Mouse (Mus musculus) liver, adult 2 months (tissue): Measurements from ENCODE around the gene Gm20388.

Source experiments
- CTCF ChIP-seq: fragments of 200-500 bp; IDR thresholded peaks from 2 replicates; pipeline ENCODE4 v1.5.1; 2011; ENCODE audit warnings: low read depth, low read length, control low read depth
- POLR2A ChIP-seq: fragments of 200-500 bp; IDR thresholded peaks from 2 replicates; pipeline ENCODE4 v1.6.1; 2011; ENCODE audit warnings: low read length, control low read depth; ENCODE audit not compliant: insufficient read depth; ENCODE audit errors: extremely low read depth

DNA sequence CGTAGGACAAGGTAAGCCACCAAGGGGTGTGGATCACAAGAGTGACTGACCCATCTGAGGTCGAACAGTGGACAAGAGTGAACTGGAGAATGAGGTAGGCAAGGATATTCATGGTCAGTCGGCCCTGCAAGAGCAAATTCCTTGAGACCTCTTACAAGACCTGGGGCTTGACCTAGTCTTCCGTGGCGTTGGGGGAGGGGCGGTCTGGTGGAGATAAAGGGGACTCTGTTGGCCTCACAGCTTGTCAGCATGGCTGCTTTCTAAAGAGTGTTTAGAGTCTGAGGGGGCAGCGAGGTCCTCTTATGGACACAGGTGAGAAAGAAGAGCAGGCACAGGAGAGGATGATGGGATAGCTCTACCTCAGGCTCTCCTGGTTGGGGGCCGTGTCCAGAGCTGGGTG, 258.5 kb downstream of the Gm20388 start:
- no peak for TF ChIP-seq POLR2A
- no peak for TF ChIP-seq CTCF
